In genomic region chr11:71675714-71676313, GRCm38 (mm10) we compare ENCODE assay signal across 16 mouse cellular contexts.
"Had no signal": no experiment of that assay in that cellular context is flagged by ENCODE, and none has a peak within 500 bp of the region (broad histone marks: within the 10 kb centered on the region; RNA-seq: fewer than 3 reads in every experiment).

No protein-coding gene starts in this region.

- DNase-seq: kidney, postnatal 25 days; layer of hippocampus, adult 9-11 months; liver; lung, adult 18-20 months; lung, postnatal 10 days; lung, postnatal 36 days; thymus, adult 18-20 months; thymus, postnatal 25 days had no signal

- H3K4me1 ChIP-seq: limb, embryonic 13.5 days; liver, embryonic 12.5 days; liver, embryonic 15.5 days; lung, embryonic 15.5 days had no signal

- H3K36me3 ChIP-seq: limb, embryonic 10.5 days; limb, embryonic 13.5 days; liver, embryonic 12.5 days; liver, embryonic 15.5 days; lung, embryonic 15.5 days had no signal

- H3K9me3 ChIP-seq: limb, embryonic 10.5 days; limb, embryonic 13.5 days; liver, embryonic 12.5 days; liver, embryonic 15.5 days; lung, embryonic 15.5 days had no signal

- ATAC-seq: liver, embryonic 12.5 days had no signal

- H3K9ac ChIP-seq: limb, embryonic 13.5 days; liver, embryonic 12.5 days; liver, embryonic 15.5 days; lung, embryonic 15.5 days had no signal

- H3K4me2 ChIP-seq: limb, embryonic 13.5 days; liver, embryonic 12.5 days; liver, embryonic 15.5 days; lung, embryonic 15.5 days; midbrain, embryonic 11.5 days had no signal

- H3K27ac ChIP-seq: kidney, postnatal 0 days; layer of hippocampus, adult 2 months; limb, embryonic 10.5 days; limb, embryonic 13.5 days; liver, embryonic 12.5 days; liver, embryonic 15.5 days; lung, embryonic 15.5 days had no signal

- H3K27me3 ChIP-seq: limb, embryonic 13.5 days; liver, embryonic 12.5 days; liver, embryonic 15.5 days; lung, embryonic 15.5 days had no signal

- H3K4me3 ChIP-seq: layer of hippocampus, adult 2 months; limb, embryonic 10.5 days; limb, embryonic 13.5 days; liver, embryonic 12.5 days; liver, embryonic 15.5 days; lung, embryonic 15.5 days had no signal
